Mouse (Mus musculus) thymus, postnatal 36 days (tissue): Measurements from ENCODE around the gene Plxnb1.

Source experiments
- DNase-seq, 2 experiments: peaks; one replicate each; pipeline ENCODE4 v3.0.0; 2022; ENCODE audit warnings: mixed read lengths in 2 of 2

Gene Plxnb1

DNA sequence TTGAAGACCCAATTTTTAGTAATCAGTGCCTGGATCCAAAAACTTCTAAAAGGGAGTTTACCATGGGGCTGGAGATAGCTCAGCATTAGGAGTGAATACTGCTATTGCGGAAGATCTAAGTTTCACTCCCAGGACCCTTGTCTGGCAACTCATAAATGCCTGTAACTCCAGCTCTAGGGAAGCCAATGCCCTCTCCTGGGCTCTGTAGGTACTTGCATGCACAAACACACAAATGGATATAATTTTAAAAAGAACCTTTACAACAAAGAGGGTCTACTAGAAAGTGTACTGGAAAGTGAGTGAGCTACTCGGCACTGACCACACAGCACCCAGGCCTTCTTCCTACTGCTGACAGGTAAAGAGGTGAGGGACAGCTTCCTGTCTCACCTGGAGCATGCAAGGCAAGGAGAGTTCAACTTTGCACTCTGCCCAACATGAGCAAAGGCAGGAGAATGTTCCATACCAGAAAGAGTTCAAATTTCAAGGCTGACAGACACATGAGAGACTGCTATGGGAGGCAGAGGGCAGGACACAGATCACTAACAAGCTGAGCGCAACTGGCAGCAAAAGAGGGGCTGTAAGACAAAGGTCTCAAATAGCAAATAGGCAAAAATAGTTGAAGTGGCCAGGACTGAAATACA, 27.0 kb upstream of the Plxnb1 start:
- no peak for DNase-seq

DNA sequence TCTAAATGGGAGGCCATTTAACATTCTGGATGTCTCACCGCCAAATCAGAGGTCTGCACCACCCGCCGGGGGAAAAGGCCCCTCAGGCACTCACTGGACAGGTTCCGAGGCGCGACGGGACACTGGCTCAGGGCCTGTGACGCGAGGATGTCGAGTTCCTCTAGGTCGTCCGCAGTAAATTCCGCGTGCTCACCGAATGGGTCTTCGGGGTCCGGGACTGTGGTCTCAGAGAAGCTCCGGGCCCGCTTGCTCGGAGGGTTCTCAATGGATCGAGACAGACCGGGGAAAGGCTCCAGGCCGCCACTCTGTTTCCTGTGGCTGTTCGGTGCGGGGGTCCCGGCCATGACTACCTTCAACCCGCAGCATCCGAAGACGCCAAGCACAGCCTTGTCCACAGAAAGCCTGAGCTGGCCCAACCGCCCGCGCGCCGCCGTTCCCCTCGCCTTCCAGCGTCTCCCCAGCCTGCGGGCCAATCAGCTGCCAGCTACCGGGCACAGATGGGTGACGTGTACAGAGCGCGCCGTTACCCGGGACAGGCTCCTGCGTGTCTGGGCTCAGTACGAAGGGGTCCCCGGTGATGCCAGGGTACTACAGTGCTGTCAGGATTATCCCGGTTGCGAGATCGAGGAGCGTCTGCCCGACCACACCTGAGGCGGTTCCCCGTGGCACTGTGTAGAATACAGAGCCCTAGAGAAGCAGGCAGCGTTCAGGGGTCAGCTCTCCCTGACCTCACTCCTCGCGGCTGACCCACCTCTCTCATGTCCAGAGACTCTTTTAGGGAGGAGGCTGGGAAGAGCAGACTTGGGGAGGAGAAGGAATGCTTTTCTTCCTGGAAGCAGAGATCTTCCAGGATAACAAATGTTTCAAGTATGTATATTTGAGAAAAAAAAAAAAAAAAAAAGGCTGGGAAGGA, 21.3 kb upstream of the Plxnb1 start, which contains the start of gene Atrip:
Gene Atrip, minus strand, starts transcription at position 464 of the 913 bp plus-strand sequence.
- peak; percentile 88 to 91 for DNase-seq

GRCm38 (mm10) chr9:109080516-109080915, 14.7 kb upstream of the Plxnb1 start:
- DNase-seq = no peak

DNA sequence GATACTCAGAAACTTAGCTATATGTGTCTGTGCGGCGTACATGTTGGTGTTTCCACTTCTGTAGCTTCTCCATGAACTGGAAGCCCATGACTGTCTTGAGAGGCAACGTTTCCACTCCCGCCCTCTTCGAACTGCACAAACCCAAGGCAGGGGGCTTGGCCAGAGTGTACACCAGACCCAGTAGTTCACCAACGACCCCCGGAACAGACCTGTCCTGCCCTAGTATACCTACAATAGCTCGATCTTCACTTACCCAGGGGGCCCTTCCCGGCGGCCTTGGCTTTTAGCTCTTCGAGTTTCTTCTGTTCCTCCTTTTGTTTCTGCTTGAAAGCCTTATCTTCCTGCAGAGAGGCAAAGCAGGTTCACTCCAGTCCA, 13.5 kb upstream of the Plxnb1 start:
- DNase-seq = no peak

DNA sequence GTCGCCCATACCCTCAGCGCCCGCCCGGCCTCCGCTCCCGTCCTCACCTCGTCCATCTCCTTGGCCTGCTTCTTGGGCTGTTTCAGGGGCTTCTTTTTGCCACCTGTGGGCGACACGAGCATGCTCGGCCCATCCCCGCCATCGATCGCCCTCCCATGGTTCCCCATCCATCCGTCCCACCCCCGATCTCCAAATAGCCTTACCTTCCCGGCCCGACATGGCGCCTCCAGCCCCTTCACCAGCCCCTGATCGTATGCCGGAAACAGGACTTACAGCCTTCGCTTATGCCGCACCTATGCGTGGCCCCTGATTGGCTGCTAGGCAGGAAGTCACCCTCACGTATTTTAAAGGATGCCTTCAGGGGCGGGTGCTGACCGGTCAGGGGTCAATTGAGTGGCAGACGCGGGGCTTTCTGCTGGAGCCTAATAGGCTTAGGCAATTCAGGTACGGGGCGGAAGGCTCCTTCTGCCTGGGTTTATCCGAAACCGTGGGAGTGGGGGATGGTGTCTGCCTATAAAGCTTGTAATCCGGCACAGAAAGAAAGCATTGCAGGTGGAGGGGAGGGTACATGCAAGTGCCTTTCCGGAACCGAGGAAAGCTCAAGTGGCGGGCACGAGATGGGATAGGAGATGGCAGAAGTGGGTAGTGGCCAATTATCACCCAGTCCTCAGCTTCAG, 12.9 kb upstream of the Plxnb1 start, which contains the start of the genes Ccdc51 and Tma7:
Gene Ccdc51, plus strand, starts transcription at position 370 of the 677 bp plus-strand sequence.
Gene Tma7, minus strand, starts transcription at position 464 of the 677 bp plus-strand sequence.
- DNase-seq = peak; percentile 79 to 86

DNA sequence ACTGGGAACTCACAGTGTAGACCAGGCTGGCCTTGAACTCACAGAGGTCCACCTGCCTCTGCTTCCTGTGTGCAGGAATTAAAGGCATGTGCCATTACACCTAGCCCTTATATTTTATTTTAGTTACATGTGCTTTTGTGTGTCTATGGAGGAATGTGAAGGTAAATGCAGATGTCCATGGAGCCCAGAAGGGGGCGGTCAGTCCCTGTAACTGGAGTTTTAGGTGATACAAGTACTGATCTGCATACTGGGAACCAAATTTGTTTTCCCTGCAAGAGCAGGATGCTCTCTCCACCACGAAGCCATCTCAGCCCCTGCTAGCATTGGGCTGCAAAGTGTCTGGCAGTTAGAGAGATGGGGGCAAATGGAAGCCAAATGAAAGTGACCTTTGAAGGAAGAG, 10.3 kb upstream of the Plxnb1 start:
- no peak for DNase-seq

DNA sequence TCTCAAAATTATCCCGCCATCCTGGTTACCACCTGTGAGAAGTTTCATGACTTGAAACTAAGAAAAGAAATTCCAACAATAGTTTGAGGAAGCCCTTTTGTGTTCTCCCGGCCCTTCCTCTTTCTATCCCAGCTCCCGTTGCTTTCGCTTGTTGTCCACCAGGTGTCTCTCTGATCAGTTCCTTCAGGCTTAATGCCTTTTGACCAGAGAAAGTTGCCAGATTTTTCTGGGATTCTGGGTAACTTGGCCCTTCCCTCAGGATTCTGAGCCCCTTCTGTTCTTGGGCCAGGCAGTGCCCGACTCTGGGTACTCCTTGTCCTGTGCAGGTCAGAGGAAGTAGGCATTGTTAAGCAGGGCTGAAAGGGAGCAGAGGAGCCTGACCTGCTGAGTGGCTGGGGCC, 7.2 kb upstream of the Plxnb1 start:
- DNase-seq = no peak

DNA sequence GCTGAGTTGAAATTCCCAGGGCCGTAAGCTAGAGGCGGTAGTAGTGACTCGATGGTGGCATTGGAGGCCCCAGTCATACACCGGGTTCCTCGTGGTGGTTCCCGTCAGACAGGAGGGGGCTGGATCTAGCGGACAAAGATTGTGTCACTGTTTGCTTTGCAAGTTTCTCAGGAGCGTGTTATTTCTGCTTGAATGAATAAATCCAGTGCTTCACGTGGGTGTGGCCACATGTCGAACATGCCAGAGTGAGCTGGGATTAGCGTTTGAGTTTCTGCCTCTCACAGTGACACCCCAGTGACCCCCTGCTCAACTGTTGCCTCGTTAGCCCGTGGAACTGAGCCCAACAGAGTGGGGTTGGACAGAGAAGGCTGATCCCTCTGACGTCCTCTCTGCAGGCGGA, 4.7 kb upstream of the Plxnb1 start:
- DNase-seq = no peak

- no peak for DNase-seq
These were observed 3.4 kb upstream of the Plxnb1 start for GRCm38 (mm10) chr9:109091802-109092201.

- DNase-seq = no peak
These were observed 2.4 kb upstream of the Plxnb1 start for GRCm38 (mm10) chr9:109092799-109093198.

DNA sequence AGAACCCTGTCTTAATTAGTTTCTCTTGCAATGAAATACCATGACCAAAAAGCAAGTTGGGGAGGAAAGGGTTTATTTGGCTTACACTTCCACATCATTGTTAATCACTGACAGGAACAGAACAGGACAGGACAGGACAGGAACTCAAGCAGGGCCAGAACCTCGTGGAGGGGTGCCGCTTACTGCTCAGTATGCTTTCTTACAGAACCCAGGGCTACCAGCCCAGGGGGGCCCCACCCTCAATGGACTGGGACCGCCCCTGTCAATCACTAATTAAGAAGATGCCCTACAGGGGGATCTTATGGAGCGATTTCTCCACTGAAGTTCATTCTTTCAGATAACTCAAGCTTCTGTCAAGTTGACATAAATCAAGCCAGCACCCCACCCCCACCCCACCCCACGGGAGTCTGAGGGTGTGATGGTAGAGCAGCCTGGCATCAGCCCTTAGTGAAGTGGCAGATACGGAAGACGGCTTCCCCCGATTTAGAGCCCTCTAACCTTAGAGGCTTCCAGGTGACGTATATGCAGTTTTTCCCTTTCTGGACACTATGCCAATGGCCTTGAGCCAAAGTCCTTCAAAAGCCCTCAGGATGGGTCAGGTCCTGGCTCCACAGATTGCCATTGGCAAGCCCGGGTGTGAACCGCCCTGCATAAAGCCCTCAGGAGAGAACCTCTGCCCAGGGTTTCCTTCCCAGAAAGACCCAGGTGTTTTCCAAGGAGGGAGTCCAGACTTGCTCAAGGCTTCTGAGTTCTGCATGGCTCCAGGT, 1.2 kb upstream of the Plxnb1 start:
- no peak for DNase-seq

- no peak for DNase-seq
These were observed 544 bp upstream of the Plxnb1 start for GRCm38 (mm10) chr9:109094553-109095136.

GRCm38 (mm10) chr9:109096251-109096661, 1.1 kb downstream of the Plxnb1 start:
- DNase-seq = no peak

- DNase-seq = no peak
These were observed 1.7 kb downstream of the Plxnb1 start for GRCm38 (mm10) chr9:109096856-109097255.

DNA sequence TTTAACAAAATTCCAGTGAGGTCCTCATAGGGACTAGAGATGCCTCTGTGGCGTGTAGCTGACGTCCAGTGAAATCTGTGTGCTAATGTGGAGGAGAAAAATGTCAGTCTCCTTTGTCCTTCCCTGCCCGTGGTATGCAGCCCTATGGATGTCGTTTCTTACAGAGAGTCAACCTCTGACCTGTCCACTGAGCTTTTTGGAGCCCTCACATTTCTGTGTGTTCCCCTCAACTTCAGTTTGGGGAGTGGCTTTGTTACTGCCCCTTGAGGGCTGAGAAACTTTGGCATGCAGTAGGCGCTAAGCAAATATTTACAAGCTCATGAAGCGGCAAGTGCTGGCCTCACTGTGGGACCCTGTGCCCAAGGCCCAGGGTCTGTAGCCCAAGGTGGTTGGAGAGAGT, 2.1 kb downstream of the Plxnb1 start:
- no peak for DNase-seq

GRCm38 (mm10) chr9:109097831-109098230, 2.6 kb downstream of the Plxnb1 start:
- DNase-seq = no peak

- no peak for DNase-seq
These were observed 3.2 kb downstream of the Plxnb1 start for GRCm38 (mm10) chr9:109098366-109098765.

DNA sequence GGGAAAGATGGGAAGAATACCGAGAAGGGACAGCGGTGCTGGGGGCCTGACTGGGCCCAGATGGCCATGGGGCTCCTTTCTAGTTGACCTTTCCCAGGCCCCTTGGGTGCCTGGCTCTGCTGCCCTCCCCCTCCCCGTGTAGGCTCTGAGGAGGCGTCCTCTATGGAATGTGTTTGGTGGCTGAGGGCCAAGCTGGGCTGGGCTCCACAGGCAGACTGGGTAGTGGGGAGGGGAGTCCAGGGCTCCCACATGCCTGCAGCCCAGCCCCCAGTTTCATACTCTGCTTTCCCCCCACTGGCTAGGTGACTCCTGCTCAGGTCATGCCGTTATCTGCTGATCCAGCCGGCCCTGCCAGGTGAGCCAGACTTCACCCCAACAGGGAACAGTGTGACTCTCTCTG, 3.8 kb downstream of the Plxnb1 start:
- no peak for DNase-seq

DNA sequence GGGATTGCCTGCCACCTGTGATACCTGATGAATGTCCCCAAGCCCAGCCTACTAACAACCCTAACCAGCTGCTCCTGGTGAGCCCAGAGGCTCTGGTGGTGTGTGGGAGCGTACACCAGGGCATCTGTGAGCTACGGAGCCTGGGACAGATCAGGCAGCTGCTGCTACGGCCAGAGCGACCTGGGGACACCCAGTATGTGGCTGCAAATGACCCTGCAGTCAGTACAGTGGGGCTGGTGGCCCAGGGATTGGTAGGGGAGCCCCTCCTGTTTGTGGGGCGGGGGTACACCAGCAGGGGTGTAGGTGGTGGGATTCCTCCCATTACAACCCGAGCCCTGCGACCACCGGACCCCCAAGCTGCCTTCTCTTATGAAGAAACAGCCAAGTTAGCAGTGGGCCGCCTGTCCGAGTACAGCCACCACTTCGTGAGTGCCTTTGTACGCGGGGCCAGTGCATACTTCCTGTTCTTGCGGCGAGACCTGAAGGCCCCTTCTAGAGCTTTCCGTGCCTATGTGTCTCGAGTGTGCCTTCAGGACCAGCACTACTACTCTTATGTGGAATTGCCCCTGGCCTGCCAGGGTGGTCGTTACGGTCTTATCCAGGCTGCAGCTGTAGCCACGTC, 5.2 kb downstream of the Plxnb1 start:
- DNase-seq = no peak

DNA sequence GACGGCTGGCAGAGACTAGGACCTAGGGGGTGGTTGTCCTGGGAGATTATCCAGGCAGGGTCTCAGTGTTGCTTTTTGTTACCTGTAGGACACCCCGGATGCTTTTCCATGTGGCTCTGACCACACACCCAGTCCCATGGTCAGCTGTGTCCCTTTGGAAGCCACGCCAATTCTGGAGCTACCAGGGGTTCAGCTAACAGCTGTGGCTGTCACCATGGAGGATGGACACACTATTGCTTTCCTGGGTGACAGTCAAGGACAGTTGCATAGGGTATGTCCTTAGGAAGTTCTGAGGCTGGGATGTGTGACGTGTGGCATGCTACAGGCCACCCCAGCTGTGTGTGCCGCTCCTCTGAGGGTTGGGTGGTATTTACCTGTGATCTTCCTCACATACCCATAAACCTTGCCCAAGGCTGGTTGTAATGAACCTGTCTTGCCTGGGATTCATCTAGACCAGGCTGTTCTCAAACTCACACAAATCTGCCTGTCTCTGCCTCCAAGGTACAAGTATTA, 6.8 kb downstream of the Plxnb1 start:
- DNase-seq = no peak

DNA sequence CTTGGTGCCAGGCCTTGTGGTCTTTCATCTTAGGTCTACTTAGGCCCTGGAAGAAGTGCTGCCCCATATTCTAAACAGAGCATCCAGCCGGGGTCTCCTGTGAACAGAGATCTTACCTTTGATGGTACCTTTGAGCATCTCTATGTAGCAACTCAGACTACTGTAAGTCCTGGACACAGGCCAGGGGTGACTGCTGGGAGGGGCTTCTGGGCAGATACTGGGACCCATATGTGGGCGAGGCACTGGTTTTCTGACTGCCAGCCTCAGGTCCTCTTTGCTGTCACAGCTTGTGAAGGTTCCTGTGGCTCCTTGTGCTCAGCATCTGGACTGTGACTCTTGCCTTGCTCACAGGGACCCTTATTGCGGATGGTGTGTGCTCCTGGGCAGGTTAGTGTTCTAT, 7.4 kb downstream of the Plxnb1 start:
- no peak for DNase-seq

- no peak for DNase-seq
These were observed 8.1 kb downstream of the Plxnb1 start for GRCm38 (mm10) chr9:109103250-109103649.
